Mouse (Mus musculus) kidney, adult 9 months (tissue): Measurements from ENCODE around the gene Nup214.

Experiments used
- DNase-seq: peaks from one replicate; pipeline ENCODE4 v3.0.0; 2022

Nup214 gene

DNA sequence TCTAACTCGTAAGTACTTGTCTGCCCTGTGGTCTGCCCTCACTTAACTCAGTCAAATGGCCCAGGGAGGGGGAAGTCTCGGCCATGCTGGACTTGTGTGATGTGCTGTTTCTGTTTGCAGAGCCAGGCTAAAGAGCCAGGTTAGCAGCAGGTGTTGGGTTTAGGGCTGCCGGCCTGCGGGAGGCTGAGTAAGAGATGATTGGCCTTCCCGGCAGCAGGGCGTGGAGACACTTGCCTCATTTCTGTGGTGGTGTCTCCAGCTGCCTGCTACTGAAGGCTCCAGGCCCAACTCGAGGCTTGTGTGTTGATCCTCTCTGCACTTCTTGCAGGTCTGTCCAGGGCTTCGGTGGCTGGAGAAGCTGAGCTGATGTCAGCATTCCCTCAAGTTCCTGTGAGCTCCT lies 77.6 kb downstream of the Nup214 start:
- DNase-seq = no peak

DNA sequence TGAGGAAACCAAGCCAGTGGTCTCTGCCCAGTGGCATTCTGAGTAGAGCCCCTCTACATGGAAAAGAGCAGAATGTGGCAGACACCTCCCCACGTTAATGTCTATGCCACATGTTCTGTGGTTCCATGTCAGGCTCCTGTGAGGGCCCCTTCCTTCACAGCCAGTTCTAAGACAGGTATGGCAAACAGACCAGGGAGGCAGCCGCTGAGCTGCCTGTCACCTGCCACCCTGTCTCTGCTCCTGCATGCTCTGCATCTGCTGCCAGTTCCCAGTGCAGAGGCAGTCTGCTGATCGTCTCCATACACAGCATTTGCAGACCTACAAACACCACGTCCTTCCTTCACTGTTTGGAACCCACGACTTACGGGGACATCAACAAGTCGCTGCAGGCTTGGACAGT lies 78.2 kb downstream of the Nup214 start:
- no peak for DNase-seq

DNA sequence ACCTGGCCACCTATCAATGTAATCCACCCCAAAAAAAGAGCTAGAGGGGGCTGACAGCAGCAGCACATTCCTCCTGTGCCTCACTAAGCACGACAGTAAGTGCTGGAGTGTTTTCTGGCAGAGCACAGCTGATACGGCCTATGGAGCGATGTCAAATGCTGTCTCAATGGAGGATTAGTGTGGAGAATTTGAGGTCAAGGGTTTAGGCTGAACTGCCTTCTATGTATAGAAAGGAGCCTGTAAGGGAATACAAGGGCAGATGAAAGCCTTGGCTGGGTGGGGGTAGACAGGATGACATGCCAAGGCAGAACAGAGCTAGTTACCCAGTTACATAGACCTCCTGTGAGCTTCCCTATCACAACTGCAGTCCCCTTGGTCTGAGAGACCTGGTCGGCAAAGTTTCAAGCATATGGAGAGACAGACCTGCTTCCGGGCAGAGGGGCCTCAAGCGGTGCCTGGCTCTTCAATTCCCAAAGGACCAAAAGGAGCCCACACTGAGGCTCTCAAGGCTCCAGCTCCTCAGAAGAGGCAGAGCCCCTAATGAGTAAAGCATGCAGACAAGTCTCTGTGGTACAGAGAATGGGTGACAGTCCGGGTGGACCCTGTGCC lies 81.2 kb downstream of the Nup214 start:
- DNase-seq = no peak

DNA sequence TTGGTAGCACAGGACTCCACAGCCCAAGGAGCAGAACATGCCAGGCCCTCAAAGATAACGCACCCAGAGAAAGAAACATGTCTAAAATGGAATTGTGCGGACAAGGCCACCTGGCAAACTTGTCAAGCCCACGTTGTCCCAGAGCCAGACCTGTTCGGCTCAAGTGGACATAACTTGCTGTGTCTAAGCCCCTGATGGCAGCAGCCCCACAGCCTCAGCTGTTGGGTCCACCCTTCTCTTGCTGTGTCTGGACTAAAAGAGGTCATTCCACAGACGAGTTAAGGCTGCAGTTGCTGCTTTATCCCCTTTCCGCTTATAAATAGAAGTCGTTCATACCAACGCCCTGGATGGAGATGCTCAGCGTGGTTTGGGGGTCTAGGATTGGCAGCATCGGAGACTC lies 82.3 kb downstream of the Nup214 start:
- no peak for DNase-seq

DNA sequence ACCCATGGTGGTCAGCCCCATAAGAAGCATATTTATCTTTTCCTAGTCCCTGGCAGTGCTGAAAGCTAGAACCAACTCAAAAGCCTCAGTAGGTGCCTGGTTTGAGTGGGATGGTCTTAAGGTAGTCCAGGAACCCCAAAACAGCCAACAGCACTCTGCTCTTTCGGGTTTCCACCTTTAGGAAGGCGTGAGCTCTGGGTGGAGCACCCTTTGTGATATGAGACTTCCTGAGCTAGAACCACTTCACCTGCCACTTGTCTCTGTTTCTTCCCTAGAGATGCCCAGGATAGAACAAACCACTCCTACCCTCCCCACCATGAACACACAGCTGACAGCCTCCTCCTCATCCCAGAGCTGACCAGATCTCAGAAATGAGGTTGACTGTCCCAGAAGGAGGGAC lies 83.1 kb downstream of the Nup214 start:
- no peak for DNase-seq

DNA sequence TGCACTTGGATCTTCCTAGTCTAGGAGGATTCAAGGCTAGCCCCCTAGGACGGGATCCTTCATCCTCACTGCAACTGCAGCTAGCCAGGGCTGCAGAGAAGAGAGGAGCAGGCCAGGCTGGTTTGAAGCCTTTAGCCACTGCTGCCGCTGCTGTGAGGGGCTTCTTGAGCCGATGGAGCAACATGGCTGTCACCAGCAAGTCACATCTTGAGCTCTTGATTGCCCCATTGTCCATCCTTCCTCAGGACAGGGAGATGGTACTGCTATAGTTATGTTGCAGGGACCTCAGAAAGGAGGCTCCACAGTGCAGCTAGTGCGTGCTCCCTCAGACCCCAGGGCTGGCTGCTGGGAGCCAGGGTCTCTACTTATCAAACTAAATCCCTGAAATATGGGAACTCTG lies 83.6 kb downstream of the Nup214 start:
- no peak for DNase-seq

DNA sequence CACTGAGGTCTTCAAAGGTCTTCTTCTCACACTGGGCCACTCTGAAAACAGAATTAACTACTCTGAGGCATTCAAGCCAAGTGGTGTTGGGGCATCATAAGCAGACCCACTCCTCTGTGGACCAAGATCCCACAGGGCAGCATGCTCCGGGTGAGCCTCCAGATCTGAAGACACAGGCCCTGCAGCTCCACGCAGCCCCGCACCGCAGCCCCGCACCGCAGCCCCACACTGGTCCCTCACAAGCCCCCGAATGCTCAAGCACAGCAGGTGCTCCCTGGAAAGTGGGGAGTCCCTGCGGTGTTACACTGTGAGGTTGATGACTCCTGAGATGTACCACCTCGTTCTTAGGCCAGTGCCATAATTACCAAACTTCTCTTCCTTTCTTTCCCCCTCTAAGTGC lies 84.0 kb downstream of the Nup214 start:
- DNase-seq = no peak

DNA sequence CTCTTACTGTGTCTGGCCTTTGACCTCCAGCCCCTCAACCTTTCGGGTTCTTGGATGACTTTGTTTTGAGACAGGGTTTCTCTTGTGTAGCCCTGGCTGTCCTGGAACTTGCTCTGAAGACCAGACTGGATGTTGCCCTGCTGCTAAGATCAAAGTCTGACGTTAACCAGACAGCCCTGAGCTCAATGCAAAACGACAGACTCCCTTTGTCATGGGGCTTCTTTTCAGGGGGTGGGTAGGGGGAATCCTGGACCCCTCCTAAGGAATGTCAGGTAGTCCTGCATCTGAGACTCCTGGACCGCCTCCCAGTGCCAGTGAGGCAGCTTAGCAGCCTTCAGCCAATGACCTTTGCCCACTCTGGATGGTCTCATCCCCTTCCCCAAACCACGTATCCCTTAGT lies 84.5 kb downstream of the Nup214 start:
- no peak for DNase-seq

DNA sequence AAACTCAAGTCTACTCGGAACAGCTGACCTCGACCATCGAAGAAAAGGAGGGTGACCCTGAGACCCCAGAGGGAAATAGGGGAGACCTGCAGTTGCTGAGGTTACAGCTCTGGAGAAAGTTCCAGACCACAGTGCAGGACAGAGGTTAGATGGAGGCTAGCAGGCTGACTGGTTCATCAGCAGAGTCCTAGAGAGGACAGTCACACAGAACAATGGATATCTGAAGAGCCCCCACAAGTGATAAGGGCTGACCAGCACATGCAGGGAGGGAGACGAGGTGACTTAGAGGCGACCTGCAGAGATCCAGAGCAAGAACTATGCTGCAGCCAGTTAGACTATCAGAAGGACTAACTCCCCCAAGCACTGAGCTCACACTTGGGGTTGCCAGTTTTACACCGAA lies 85.4 kb downstream of the Nup214 start:
- no peak for DNase-seq

DNA sequence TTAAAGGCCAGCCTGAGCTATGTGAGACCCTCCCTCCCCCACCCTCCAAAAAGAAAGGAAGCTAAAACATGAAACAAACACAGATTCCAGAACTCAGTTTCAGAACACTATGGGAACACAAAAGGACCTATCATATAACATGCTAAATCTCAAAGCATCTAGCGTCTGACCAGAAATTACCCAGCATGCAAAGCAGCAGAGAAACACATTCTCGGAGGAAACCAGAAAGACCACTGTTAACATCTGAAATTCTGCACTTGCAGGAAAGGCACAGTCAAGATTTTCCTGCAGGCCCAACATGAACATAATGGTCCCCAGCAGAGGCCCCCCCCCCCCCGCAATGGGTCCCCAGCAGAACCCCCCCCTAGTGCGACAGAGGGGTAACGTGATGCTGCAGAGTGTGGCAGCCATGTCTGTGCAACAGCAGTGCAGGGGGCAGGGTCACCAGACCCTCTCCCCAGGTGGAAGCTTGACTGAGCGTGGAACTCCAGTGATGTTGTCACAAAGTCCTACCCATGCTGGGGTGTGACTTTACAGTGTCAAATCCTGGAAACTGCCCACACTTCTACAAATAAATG lies 86.1 kb downstream of the Nup214 start:
- DNase-seq = no peak

DNA sequence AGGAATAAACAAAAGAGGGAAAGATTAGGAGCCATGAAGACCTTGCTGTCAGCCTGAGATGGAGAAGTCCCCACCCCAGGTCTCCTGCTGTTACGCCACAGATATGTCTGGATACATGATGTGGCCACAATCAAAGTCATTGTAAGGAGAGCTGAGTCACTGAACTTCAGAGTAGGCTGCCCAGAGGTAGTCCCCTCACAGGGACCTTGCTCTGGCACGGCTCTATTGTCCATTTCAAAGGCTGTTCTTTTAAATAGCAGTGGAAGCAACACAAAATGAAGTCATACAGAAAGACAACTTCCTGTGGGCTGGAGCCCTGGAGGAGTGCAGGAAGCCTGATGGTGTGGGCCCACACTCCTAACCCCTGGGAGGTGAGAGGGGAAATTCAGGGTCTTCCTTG lies 87.0 kb downstream of the Nup214 start:
- no peak for DNase-seq

DNA sequence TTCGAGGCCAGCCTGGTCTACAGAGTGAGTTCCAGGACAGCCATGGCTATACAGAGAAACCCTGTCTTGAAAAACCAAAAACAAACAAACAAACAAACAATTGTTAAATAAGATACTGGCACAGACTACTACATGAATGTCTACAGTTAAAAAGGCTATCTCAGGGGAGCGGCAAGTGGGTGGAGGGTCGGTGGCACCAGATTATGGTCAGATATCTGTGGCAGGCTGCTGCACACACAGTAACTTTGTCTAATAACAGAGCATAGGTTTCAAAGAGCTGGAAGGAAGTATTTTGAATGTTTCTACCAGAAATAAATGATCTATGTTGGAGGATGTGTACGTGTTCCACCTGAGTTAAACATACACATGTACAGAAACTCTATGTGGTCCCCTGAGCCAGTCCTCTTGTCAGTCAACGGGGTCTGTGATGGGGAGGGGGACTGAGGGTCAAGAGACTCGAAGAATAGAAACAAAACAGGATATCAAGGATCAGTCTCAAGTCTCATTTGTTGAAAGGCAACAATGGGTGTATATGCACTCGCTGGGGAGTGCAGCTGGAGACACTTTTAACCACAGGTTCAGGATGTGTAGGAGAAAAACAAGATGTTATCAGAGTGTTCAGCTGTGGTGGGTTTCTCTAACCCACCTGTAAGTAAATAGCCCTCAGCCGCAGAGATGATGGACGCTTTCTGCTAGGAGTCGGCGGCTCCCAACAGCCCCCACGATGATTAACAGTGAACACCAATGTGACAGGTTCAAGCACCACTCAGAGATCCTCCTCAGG lies 87.7 kb downstream of the Nup214 start:
- DNase-seq = no peak

DNA sequence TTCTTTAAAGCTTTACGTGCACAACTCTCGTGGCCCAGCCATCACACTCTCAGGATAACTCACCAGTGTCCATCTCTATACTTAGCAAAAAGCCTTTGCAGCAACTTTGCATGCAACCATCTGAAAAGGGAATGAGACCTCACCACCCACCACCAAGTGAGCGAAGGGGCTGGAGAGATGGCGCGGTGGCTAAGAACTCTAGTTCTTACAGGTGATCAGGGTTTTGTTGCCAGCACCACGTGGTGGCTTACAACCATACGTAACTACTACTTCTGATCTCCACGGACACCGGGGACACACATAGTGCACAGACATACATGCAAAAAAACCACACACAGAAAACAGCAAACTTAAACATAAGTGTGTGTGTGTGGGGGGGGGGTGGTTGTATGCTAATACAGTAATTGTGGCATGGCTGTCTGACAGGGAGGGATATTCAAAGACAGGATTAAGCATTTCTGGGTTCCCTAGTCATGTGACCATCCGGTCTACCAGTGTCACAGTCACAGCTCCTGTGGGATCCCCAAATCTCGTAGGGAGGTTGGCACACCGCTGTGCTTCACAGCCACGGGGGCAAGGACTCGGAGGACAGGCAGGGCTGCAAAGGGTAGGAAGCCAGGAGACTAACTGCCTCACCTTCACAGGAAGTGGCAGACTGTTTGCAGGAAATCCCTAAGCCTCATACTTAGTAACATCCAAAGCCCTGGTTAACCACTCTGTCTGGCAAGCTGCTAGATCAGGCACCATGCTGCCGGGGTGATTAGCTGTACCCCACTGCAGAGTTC lies 88.6 kb downstream of the Nup214 start:
- no peak for DNase-seq

DNA sequence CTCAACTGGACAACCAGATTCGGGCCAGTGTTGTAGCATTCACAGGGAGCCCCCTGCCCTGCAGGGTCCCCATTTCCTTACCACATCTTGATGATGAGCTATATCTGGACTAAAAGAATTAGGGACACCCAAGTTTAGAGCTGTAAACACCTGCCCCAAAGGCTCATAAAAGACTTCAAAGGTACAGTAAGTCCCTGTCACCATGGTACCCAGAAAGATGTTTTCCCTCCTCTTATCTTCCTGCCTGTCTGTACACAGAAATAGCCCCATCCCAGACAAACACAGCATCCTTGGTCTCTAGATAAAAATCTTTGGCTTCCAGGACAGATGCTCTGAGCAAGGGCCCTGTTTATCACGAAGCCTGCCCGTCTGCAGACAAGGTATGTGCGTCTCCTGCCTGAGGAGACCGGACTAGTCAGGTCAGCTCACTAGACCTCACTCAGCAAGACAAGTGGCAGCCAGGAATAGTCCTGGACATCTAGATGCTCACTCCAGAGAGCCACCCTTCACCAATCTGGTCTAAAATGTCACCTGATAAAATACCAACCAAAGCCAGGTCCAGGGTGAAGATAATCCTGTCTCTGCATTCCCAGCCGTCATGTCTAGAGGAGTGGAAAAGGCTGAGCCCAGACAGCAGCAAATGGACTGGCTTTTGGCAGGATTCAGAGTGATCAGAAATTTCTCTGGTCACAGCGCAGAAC lies 89.4 kb downstream of the Nup214 start:
- no peak for DNase-seq

DNA sequence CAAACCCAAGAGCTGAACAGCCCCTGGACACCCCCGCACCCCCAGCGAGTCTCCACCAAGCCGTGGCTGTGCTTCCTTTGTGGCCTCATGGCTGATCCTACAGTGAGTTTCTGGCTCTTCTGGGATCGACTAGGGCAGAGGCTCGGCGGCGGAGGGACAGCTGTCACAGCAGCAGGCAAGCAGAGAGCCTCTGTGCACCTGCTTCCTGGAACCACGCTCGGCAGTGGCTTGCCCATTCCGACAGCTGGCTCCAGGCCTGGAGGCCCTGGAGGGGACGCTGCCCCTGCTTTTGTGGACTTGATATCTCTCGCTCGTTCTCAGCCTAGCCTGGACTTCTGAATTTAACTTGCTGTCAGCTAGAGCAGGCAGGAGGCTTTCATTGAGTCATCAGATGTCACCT lies 90.7 kb downstream of the Nup214 start:
- no peak for DNase-seq

DNA sequence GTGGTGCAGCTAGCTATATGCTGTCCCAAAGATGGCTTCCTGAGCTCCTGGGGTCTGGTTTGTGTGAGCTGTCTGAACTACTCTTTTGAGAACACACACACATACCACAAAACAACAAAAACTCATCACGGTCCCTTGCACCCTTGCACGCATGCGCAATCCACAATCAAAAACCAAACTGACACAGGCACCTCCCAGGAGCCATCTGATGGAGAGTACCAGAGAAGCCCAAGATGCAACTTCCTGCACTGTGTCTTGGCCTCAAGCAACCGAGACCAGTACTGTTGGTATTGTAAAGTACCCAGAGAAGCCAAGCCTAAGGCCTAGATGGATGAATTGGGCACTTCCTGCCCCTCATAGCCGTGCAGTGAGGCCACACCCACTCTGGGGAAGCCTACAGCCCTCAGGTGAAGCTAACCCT lies 91.1 kb downstream of the Nup214 start:
- DNase-seq = no peak

DNA sequence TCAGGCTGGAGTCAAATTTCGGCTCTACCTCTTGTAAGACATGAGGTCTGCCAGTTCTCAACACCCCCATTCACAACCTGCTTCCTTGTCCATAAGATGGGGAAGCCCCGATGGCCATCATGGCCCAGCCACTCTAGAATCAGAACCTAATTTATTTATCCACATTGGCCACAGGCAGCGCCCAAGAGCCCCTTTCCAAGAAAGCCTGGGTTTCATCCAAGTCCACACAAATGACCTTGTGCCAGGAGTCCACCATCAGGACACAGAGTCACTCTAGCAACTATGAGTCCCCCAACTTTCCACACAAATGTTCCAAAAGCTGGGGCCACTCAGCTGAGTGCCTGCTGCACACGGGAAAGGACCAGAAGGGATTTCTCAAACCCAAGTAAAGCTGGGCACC lies 91.8 kb downstream of the Nup214 start:
- peak; percentile 64 for DNase-seq

DNA sequence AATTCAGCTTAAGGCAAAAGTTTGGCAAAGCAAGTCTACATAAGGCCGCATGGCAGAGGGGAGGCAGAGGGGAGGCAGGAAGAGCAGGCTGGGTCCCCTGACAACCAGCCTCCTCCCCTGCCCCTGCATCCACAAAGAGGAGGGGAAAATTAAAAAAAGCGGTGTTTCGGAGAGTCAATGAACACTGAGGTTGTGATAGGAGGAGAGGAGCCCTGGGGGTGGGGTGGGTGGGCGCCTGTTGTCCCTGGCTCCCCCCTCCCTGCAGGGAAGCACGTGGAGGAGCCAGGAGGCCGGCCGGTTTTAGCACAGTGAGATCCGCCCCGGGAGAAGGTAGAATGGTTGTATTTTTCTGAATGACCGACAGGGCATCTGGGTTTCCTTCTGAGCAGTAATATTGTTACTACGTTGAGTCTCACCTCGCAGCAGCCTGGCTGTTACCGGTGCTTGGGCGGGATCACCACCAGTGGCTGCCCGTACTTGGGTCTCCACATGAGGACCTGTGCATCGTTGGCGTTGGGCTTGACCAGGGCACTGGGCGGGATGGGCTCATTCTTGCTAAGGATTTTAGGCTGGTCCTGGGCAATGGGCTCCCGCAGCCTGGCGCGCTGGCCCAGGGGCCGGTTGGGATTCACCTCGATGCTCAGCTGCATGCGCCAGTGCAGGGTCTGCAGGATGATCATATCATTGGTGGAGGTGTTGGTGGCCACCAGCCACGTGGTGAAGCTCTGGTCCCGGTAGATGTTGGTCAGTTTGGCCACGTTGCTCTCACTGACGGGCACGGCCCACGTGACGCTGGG lies 94.8 kb downstream of the Nup214 start:
- no peak for DNase-seq

DNA sequence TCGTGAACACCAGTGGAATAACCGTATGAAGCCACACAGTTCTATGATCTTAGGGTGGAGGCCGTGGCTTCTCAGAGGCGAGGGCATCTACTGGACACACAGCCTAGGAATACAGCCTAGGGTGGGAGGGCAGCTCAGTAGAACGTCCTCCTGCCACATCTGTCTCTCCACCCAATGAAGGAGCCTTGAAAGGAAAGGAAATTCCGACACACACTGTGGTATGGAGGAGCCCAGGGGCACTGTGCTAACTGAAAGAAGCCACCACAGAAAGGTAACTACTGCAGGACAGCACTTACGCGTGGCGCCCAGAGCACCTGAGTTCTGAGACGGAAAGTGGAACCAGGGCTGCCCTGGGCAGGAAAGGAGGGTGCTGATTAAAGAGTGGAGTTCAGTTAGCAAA lies 96.5 kb downstream of the Nup214 start:
- no peak for DNase-seq

DNA sequence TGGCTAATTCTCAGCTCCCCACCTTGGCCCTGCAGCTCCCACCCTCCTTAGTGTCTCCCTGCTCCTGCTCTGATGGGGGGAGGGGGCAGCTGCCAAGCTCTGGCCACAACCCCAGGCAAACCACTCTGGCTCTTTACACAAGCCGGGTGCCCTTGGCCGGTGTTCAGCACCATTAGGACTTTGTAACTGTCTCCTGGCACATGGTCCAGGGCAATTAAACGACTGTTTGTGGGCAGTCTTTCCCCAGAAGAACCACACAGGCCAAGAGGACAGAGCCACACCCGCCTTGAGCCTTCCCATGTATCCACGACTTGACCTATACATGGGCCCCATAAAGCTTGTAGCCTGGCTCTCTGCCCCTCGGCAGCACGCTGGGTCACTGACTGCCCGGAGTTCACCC lies 100.2 kb downstream of the Nup214 start:
- peak; percentile 94 for DNase-seq

DNA sequence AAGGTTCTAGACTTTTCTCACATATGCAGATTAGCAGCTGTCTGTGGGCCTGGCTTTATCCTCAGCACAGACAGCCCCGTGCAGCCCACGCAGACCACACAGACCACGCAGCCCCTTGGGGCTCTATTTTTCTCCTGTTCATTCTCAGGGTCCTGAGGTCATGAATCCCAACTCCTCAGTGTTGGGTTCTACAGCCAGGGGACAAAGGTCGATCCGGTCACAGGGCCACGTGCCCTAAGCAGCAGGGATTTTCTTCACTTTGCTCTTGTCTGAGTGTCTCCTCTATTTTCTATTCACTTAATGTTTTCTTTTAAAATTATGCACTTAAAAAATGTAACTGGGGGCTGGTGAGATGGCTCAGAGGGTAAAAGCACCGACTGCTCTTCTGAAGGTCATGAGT lies 101.1 kb downstream of the Nup214 start:
- DNase-seq = peak; percentile 74

DNA sequence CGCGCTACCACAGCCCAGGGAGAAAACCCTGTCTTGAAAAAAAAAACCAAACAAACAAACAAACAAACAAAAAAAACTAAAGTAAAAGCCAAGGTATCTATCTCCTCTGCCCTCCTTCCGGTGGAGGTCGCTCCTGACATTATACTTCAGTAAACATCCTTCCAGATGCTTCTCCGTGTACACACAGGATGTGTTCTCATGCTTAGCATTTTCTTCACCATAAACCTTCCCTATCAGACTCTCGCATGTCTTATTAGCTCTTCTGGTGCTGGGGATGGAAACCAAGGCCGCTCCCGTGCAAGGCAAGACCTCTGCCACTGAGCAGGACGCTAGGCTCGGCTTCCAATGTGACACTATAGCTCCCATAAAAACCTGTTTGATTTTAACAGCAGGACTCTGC lies 103.5 kb downstream of the Nup214 start:
- no peak for DNase-seq
